Mouse (Mus musculus) embryo, embryonic 10 days (tissue): ENCODE results near the gene Slc1a5.

Experiments used
- DNase-seq: peaks from one replicate; pipeline ENCODE4 v3.0.0-alpha.2; 2015; ENCODE audit warnings: low spot score

Slc1a5 gene

GRCm38 (mm10) chr7:16819794-16820193 is 38.7 kb downstream of the Slc1a5 start:
- DNase-seq: no peak

- no peak for DNase-seq
Observed at GRCm38 (mm10) chr7:16820271-16820763, 39.2 kb downstream of the Slc1a5 start.

- peak; percentile 70 for DNase-seq
Observed at GRCm38 (mm10) chr7:16821091-16821490, 40.0 kb downstream of the Slc1a5 start.

- no peak for DNase-seq
Observed at GRCm38 (mm10) chr7:16821669-16822101, 40.5 kb downstream of the Slc1a5 start.

- no peak for DNase-seq
Observed at GRCm38 (mm10) chr7:16823734-16824133, 42.6 kb downstream of the Slc1a5 start.

GRCm38 (mm10) chr7:16825785-16826184 is 44.6 kb downstream of the Slc1a5 start:
- no peak for DNase-seq

GRCm38 (mm10) chr7:16826571-16826970 is 45.4 kb downstream of the Slc1a5 start:
- DNase-seq: no peak

- DNase-seq: no peak
Observed at GRCm38 (mm10) chr7:16827274-16827673, 46.1 kb downstream of the Slc1a5 start.

GRCm38 (mm10) chr7:16830449-16830848 is 49.3 kb downstream of the Slc1a5 start:
- DNase-seq: no peak

GRCm38 (mm10) chr7:16837916-16838803 is 57.0 kb downstream of the Slc1a5 start:
- no peak for DNase-seq

- no peak for DNase-seq
Observed at GRCm38 (mm10) chr7:16838804-16839426, 57.8 kb downstream of the Slc1a5 start.

- DNase-seq: no peak
Observed at GRCm38 (mm10) chr7:16839427-16840108, 58.4 kb downstream of the Slc1a5 start.

GRCm38 (mm10) chr7:16840109-16840491 is 59.0 kb downstream of the Slc1a5 start:
- no peak for DNase-seq

GRCm38 (mm10) chr7:16841078-16841477 is 59.9 kb downstream of the Slc1a5 start:
- DNase-seq: no peak

- no peak for DNase-seq
Observed at GRCm38 (mm10) chr7:16841561-16842560, 60.7 kb downstream of the Slc1a5 start.

- DNase-seq: peak; percentile 97
Observed at GRCm38 (mm10) chr7:16842645-16843063, 61.5 kb downstream of the Slc1a5 start, which contains the start of gene Prkd2. TSS of gene Prkd2 (plus strand) at chr7:16842902.

- peak; percentile 45 for DNase-seq
Observed at GRCm38 (mm10) chr7:16843441-16844171, 62.5 kb downstream of the Slc1a5 start.

GRCm38 (mm10) chr7:16844696-16845071 is 63.5 kb downstream of the Slc1a5 start:
- DNase-seq: no peak

- DNase-seq: peak; percentile 26
Observed at GRCm38 (mm10) chr7:16845072-16845819, 64.1 kb downstream of the Slc1a5 start.

- DNase-seq: no peak
Observed at GRCm38 (mm10) chr7:16845820-16846167, 64.7 kb downstream of the Slc1a5 start.
